Mouse (Mus musculus): ENCODE measurements around the gene Aen. TPM values are rescaled to one million over a fixed set of nuclear protein-coding genes. Genes with fewer than 3 reads are reported as not detected.

The Aen gene
- total RNA-seq, 2 experiments from 2014 or later = 35.8 to 37.0 TPM

DNA sequence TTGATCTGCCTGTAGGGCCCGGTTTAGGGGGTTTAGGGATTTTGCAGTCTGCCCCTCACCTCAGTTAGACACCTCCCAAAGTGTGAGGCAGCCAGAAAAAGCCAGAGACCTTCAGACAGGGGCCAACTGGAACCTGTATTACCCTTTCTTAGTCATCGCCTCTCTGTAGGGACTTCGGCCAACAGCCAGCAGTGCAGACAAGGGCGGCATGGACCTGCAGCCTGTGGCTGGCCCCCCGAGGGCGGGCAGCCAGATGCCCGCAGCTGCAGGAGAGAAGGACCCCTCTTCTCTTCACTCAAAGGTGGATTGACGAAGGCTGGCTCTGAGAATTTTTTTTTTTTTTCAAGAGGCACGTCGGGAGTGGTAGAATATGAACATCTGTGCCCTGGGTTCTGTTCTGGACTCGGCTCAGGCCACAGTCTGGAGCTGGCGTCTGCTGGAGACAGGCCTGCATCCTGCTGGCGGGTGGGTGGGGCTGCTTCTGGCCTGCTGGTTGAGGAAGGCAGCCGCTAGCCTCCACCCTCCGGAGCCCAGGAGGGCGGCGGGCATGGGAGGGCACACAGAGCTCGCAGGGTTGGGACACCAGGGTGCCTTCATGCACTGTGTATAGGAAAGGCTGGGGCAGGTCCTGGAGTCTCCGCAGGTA lies 43.4 kb downstream of the Aen start:
- no peak for DNase-seq

DNA sequence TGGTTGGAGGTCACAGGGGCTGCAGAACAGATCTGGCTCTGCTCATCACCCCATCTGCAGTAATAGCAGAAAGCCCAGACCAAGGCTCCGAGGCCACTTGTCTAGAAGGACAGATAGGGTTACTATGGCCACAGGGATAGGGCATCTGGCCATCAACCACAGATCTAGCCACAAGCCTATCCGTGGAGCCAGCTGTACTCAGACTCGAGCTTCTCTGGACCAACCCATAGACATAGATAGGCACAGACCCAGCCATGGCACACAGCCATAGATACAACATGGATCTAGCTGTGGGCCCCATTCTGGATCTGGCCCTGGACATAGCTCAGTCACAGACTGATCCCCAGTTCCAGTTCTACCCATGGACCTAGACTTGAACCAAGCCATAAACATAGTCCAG lies 45.3 kb downstream of the Aen start:
- no peak for DNase-seq

DNA sequence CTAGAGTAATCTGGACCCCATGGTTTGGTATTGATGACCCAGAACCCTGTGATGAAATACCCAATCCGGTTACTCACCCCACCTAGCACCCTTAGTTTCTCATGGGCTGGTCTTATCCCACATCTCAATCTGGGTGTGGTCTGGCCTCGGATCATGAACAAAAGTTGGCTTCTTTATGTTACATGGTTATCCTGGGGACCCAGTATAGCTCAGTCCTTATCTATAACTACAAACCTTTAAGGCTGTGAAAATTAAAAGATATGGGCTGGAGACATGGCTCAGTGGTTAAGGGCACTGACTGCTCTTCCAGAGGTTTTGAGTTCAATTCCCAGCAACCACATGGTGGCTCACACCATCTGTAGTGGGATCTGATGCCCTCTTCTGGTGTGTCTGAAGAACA lies 46.9 kb downstream of the Aen start:
- no peak for DNase-seq

DNA sequence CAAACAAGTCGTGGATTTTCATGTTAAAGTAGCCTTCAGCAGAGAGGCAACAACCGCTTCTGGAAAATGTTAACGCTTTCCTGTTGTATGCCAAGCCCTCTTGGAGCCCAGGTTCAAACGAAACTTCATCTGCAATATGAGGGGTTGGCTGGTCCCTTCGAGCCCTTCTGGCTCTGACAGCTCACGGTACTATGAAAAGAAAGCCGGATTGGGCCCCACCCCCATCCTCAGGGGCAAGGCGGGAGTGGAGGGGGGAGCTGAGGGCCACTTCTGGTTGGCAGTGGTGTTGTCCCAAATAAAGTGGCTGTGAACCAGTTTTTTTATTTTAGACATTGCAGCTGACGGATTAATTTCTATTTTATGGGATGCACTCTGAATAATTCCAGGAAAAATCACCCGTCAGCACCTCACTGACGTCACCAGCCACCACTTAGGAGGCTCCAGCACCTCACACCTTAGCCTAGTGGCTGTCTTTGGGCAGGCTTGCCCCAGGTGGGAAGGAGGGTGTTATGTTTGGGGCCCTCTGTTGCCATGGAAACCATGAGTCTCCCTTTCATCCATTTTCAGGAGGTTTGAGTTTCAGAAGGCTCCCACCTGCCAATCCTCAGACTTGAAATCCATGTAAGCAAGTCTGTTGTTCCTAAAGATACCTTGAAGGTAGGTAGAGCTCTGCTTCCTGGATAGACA lies 58.4 kb downstream of the Aen start:
- no peak for DNase-seq

DNA sequence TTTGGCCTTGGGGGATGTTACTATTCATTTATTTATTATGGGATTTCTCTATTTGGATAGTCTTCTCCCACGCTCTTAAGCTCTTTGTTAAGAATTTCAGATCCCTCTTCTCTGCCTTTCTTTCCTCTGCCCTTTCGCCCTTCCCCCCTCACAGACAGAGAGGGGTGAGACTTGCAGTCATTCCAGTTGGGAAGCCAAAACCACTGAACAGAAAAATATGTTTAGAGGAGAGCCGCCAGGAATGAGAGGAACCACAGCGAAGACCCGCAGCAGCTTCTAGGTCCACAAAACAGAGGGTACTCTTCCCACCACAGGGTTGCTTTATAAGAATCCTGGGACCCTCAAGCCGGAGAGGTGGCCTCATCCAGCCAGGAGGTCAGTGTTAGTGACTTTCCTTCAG lies 59.0 kb downstream of the Aen start:
- no peak for DNase-seq

DNA sequence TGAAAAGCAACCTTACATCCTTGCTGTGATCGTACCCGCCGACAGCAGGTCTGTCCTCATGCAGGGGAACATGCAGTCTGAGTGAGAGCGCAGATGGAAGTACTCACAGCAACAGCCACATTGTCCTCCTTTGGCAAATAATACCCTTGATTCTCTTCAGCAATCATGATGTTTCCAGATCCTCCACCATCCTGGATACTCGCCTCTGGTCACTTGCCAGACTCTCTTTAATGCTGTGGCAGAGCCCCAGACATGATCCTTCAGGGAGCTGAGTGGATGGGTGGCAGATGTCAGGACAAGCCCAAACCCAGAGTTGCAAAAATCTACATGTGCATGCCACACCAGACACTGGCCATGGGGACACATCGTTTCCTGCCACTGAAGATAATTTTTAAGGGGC lies 59.4 kb downstream of the Aen start:
- no peak for DNase-seq

DNA sequence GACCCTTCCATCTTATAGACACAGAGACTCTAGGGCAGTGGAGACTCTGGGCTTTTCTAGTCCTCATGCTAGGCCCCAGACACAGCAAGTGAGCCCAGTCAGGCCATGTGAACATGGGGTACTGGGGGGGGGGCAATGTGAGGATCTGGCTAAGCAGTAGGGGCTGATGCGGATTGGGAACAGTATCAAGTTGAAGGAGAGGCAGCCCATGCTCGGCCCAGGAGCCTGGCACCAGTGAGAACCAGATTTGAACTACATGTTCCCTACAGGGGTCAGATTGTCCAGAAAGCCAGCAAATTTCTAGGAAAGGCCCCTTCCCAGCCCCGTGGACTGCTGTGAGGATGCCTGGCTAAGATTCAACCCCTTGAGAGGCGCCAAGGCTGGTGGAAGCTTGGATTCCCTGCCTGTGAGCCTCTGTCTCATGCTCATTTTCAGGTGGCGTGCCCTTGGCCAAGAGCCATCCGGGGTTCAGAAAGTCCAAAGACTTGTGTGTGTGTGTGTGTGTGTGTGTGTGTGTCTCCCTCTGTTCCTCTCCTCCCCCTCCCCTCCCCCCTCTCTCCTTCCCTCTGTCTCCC lies 62.9 kb downstream of the Aen start:
- no peak for DNase-seq

Small RNAs within 50 kb of the gene (microRNA-seq; reads per million reads assigned to microRNA genes)
- gene Mir7-2 = 1.5 to 4.6 reads per million in 2 experiments

Other genes with a start within 250 kb of the Aen start
- gene Ntrk3, start 157.8 kb upstream of the Aen start, total RNA-seq (2021) = 1 to 10 TPM in 1 of 2 experiments, under 1 TPM in 1; 0.97 to 3.9 TPM
- gene Mrps11, start 112.7 kb upstream of the Aen start, total RNA-seq (2021) = 10 to 100 TPM; 39.5 to 40.1 TPM
- gene Mrpl46, start 112.3 kb upstream of the Aen start, total RNA-seq (2021) = 10 to 100 TPM; 52.6 to 59.5 TPM
- 10 to 100 TPM; 13.9 to 16.5 TPM for gene Det1, start 48.6 kb upstream of the Aen start, total RNA-seq (2021)
- 1 to 10 TPM; 6.3 to 7.0 TPM for gene Isg20, start 17.6 kb downstream of the Aen start, total RNA-seq (2021)
- gene Acan, start 157.6 kb downstream of the Aen start, total RNA-seq (2021) = under 1 TPM; 0.10 to 0.28 TPM
- gene Hapln3, start 235.2 kb downstream of the Aen start, total RNA-seq (2021) = under 1 TPM; 0.27 to 0.36 TPM